Mouse (Mus musculus): ENCODE data around the gene Auts2.

Auts2 gene

GRCm38 (mm10) chr5:132322971-132323370, 220.2 kb downstream of the Auts2 start:
- DNase-seq (ENCODE audit: low spot score in 2 of 2) = no peak

- no peak for DNase-seq (ENCODE audit: low spot score in 2 of 2)
Measured at GRCm38 (mm10) chr5:132318026-132318765, 224.9 kb downstream of the Auts2 start.

DNA sequence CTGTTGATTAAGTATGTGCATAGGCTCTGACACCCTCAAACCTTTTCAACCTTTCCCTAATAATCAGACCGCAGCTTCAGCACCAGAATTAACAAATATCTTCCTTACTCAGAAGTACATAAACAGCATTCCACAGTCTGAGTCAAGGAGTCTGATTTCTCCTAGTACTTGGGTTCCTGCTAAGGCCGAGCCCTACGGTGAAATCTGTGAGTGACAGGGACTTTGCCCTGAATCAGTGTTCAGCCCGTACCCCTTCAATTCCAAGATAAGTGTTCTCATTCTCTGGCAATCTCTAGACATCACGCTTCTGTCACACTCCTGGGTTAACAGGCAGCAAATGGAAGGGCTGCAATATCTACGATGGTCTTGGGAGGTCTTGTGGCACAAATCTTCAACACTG, 226.2 kb downstream of the Auts2 start:
- no peak for DNase-seq (ENCODE audit: low spot score in 2 of 2)

DNA sequence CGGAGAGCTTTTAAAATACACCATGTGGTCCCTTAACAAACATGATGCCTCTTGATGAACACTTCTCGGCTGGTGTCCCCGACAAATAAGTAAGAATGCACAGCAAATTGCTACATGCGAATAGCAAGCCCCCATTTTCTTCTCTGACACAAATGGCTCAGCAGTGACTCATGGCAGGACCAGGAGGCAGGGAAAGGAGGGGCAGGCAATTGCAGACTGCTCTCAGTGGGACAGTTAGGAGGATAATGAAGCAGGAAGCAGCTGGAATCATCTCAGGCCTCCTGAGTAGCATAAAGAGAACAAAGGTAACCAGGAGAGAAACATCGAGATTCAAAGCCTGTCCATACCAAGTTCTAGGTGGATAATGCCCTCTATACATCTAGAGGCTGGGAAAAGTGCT, 228.8 kb downstream of the Auts2 start:
- no peak for DNase-seq (ENCODE audit: low spot score in 2 of 2)

DNA sequence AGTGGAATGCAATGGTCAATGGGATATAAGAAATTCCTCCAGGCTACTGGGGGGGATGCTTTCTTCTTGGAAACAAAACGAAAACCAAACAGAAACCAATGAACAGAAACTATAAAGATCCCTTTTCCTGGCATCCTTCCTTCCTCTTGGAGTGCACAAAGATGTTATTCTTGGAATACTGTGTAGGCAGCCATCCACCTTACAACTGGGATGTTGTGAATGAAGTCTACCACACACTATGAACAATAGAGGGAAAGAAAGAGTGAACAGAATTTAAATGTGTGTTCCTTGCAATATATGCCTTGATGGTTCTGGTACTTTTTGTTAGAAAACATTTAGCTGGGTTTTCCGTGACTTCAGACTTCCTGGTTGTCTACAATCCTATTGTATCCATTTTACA, 236.1 kb downstream of the Auts2 start:
- DNase-seq (ENCODE audit: low spot score in 2 of 2) = no peak

GRCm38 (mm10) chr5:132305354-132305934, 237.7 kb downstream of the Auts2 start:
- no peak for DNase-seq (ENCODE audit: low spot score in 2 of 2)

DNA sequence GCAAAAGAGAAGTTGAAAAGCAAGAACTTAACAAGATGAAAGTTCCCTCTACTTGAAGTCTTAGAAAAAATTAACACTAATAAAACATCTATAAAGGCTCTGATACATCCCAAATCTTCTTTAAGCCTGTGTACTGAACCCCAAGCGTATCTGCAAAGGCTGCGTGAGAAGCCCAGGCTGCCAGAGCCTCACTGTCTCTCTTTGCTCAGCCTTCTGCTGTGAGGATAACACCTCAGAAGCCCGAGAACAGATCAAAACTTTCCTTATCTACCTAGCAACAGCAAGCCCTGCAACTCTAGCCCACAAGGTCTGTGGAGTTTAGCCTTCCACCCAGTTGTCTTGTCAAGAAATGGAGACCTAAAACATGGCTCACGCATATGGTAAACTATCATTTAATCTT, 240.4 kb downstream of the Auts2 start:
- DNase-seq (ENCODE audit: low spot score in 2 of 2) = no peak

- no peak for DNase-seq (ENCODE audit: low spot score in 2 of 2)
Measured at GRCm38 (mm10) chr5:132300794-132301193, 242.3 kb downstream of the Auts2 start.

- no peak for DNase-seq (ENCODE audit: low spot score in 2 of 2)
Measured at GRCm38 (mm10) chr5:132299716-132300115, 243.4 kb downstream of the Auts2 start.

DNA sequence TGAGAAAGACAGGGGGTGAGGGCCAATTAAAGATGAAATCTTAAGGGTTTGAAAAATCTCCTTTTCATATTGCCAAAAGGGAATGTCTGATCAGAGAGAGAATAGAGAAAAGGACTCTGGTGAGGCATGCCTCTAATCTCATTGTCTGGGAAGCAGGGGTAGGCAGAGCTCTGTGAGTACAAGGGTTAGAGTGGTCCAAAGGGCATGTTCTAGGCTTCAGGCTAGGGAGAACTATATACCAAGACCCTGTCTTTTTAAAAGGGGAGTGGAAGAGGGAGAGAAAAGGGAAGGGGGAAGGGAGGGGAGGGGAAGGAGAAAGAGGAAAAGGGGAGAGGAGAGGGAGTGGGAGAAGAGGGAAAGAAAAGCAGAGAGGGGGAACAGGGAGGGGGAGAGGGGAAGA, 244.1 kb downstream of the Auts2 start:
- no peak for DNase-seq (ENCODE audit: low spot score in 2 of 2)

- DNase-seq (ENCODE audit: low spot score in 2 of 2) = no peak
Measured at GRCm38 (mm10) chr5:132297309-132297708, 245.8 kb downstream of the Auts2 start.

GRCm38 (mm10) chr5:132294469-132294868, 248.7 kb downstream of the Auts2 start:
- no peak for DNase-seq (ENCODE audit: low spot score in 2 of 2)

DNA sequence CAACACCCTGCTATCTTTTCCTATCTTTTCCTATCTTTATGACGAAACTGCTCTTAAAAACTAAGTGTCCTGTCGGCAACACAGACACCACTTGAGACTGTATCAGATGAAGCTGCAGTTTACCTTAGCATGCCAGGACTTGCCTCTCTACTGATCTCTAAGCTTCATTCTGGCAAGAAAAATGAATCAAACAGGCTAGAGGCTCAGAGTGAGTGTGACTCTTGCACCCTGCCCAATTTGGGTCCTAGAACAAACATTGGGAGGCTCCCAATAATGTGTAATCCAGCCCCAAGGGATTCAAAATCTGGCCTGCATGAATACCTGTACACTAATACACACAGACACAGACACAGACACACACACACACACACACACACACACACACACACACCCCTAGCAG, 250.2 kb downstream of the Auts2 start:
- no peak for DNase-seq (ENCODE audit: low spot score in 2 of 2)

- DNase-seq (ENCODE audit: low spot score in 2 of 2) = no peak
Measured at GRCm38 (mm10) chr5:132290606-132291535, 252.3 kb downstream of the Auts2 start.

GRCm38 (mm10) chr5:132283741-132284140, 259.4 kb downstream of the Auts2 start:
- no peak for DNase-seq (ENCODE audit: low spot score in 2 of 2)

DNA sequence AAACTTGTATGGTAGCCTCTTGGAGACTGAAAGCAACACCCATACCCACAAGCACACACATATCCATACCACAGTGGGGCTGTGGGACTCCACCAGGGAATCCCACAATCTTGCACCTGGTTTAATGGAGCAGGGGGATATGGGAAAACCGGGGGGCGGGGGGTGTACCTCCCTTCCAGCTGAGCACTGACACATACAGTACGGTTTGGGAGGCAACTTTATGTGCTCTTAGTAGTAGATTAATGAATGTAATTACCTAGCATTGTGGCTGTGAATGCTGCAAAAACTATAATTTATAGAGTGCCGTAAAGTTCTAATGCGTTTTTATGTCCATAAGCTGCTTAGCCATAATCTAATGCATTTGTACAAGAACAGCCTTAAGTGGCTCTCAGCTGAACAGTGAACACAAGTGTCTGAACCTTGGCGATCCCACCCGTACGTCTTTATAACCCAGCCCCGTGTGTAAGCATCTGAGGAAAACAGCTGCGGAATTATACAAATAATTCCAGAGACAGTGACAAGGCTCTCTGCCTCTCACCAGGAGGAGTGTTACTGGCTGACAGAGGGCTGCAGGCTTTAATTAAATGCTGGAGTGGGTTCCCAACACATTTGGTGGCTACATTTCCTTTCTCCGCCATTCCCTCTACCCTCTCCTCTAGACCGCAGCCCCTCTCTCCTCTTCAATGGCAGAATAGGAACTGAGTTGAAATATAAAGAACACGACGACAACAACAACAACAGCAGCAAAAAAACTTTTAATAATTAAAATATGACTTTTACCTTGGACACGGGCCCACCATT, 268.8 kb downstream of the Auts2 start:
- DNase-seq (ENCODE audit: low spot score in 2 of 2) = no peak

- no peak for DNase-seq (ENCODE audit: low spot score in 2 of 2)
Measured at GRCm38 (mm10) chr5:132272132-132272531, 271.0 kb downstream of the Auts2 start.

DNA sequence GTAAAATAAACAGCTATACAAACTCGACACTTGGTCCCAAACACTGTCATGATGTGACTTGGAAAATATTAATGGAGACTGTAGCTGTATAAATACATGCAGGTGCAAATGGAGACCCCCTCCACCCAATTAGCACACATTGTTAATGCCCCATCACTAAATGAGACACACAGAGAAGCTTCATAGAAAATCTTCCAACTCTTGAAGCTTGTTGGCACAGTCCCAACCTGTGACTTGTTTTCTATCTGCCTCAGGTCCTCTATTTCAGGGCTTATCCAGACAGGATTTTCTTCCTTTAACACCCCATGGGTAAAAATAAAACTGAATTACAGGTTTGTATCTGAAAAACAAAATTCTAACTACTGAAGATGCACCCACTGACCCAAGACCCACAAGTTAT, 272.2 kb downstream of the Auts2 start:
- no peak for DNase-seq (ENCODE audit: low spot score in 2 of 2)

DNA sequence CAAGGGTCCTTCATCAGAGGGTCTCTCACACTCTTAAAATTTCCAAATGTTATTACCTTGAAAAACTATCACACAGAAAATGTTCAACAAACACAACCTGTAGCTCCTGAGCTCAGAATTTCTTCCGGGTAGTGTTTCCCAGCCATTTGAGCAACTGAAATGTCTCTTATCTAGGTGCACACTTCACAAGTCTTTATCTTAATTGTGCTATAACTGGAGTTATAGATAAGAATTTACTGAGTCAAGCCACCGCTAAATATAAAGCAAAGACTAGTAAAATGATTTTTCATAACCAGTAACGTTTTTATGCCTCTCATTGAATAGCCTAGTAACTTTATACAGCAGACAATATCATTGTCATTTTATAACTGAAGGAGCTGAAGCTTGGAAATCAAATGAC, 273.1 kb downstream of the Auts2 start:
- no peak for DNase-seq (ENCODE audit: low spot score in 2 of 2)

DNA sequence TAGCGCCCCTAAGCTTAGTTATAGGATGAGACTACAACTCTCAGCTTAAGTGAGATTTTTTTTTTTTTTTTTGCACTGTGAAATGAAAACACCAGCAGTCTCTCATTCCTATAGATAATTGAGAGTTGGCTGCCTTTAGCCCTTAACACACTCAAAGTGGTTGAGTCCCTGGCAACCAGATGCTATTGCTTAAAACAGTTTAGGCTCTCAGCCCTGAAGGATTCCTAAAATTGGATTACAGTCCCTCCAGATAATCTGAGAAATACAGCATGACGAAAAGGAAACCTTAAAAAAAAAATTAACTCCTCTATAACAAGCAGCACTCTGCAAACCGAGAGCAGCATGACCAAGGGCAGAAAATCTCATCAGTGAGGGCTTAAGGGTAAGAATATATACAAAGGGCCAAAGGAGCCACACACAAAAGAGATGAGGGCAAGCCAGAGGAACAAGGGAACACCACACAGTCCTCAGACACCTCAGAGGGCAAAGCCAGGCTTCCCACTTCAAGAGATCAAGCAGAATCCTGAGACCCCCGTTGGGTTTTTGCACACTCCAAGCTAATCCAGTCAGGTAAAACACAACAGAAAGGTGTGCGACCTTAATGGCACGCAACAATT, 274.7 kb downstream of the Auts2 start:
- DNase-seq (ENCODE audit: low spot score in 2 of 2) = no peak

- no peak for DNase-seq (ENCODE audit: low spot score in 2 of 2)
Measured at GRCm38 (mm10) chr5:132265015-132265414, 278.1 kb downstream of the Auts2 start.
